Mouse (Mus musculus): ENCODE data around the gene Hoxa4. TPM values are rescaled to one million over a fixed set of nuclear protein-coding genes. Genes with fewer than 3 reads are reported as not detected.

Hoxa4 gene
- total RNA-seq, 2 experiments from 2014 or later: 1.3 to 1.9 TPM

DNA sequence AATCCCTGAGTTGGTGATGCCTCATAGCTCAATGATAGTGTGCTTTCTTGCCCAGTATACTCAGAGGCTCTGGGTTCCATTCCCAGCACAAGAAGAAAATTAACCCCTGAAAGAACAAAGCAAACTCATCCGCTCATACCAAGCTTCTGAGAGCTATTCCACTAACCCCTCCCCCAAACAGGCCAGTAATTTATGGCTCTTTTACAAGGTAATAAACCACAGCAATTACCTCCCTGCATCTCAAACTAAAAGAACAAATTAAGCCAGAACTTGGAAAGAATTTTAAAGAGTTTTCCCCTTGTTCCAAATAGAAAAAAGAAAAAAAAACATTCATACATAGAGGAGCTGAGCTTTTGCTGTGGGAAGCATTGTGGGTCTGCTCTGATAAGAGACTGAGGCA, 8.8 kb downstream of the Hoxa4 start:
- no peak for ATAC-seq (replicated peaks; ENCODE audit: poor library complexity)

DNA sequence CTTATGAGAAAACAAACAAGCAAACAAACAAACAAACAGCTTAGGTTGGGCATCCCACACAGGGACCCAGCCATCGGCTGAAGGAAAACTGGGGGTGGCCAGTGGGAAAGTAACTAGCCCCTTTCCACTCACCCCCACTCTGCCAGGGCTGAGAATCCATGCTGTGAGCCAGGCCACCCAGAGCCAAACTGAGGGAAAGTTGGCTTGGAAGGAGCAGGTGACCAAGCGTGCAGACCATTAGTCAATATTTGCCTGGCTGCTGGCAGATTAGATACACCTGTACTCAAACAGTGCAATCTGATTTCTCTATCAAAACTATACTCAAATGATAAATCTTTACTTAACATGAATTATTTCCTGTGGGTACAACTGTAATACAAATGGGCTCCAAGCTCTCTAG, 9.5 kb downstream of the Hoxa4 start:
- ATAC-seq (replicated peaks; ENCODE audit: poor library complexity): no peak

DNA sequence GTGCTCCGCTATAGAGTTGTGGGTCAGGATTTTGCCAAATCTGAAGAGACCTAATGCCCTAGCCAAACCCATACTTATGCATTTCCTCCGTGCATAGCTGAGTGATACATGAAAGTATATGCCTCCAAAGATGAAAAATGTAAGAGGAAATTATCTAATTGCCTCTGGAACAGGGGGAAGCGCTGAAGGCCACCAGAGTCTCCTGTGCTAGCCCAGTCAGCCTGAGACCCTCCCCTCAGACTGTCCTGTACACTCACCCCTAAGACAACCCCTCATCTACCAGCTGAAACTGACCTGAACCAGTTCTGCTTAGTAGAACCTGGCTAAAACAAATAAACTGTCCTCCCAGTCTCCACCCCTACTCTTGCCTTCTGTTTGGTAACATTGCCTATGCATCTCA, 10.8 kb downstream of the Hoxa4 start:
- ATAC-seq (replicated peaks; ENCODE audit: poor library complexity): no peak

DNA sequence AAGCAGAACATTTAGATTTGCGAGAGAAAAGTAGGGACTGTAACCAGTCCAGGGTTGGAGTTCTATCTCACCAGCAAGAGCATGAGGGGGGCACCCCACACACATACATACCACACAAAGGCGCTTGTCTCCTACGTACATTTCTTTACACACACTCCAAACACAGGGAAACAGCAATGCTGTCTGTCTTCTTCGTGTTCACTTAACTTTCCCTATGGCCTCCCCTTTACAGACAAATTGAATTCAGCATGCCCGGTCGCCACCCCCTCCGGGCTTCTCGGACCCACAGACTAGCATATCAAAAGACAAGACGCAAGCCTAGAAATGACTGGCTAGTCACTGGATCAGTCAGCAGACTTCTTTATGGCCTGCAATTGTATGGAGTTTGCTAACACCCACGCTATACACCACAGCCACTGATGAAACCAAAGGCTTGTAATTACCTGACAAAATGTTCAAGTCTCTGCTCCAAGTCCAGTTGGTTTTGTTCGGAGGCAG, 11.3 kb downstream of the Hoxa4 start:
- no peak for ATAC-seq (replicated peaks; ENCODE audit: poor library complexity)

DNA sequence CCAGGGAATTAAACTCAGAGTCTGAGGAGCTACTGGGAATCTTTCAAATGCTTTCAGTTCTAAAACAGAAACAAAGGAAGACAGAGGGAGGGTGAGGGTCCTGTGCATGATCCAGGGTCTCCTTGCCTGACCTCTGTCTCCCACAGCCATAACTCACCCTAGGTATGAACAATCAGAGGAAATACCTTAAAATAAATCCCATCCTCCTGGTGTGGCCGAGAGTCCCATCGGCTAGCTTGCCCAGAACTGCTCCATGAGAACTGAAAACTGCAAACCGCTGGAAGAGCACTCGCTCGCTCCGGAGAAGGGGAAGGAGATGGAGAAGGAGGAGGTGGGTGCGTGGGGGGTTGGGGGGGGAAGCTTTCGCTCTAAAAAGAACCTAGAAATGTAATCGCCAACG, 11.9 kb downstream of the Hoxa4 start:
- no peak for ATAC-seq (replicated peaks; ENCODE audit: poor library complexity)

DNA sequence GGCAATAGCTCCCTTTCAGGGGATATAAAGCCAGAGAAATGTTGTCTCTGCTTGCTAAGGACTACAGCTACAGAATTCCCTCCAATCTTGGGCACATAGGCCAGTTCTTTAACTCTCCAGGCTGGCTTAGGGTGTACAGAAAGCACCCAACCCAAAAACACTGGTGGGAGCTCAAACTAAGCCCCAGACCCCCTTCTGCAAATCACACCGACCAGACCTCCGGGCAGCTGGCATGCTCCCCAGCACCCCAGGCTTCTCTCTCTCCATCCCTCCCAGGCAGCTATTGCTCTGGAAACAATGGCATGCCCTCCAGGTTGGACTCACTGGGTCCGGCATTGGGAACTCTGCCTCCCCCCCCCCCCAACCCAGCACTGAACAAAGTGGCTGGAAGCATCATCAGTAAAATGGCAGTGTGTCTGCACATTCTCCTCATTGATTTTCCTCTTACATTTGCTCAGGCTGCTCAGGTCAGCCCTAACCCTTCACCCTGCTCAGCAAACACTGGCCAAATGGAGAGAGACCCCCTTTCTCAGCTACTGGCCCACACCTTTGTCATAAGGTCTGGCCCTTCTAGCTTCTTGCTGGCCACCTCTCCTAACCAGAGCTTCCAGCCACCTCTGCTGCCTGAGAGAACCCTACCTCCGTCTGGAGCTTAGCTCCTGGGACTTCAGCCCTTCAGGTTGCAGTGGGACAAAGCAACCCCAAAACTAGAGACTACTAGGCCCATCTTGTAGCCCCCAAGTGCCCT, 12.5 kb downstream of the Hoxa4 start:
- ATAC-seq (replicated peaks; ENCODE audit: poor library complexity): no peak

DNA sequence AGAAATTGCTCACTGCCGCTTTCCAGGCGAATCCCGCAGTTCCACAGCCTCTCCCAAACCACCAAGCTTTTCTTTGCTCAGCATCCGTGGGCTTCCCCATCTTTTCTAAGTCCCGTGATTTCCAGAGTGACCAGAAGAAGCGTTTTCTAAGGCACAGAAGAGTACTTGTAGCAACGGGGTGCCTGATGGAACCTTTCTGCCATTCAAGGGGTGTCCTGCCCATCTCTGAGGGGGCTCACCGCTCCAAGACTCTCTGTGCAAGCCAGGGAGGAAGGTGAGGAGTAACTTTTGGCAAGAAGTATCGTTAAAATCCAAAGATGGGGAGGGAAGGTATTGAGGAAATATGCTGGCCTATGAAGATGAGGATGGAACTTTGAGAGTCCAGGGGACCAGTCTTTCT, 13.7 kb downstream of the Hoxa4 start:
- ATAC-seq (replicated peaks; ENCODE audit: poor library complexity): no peak

DNA sequence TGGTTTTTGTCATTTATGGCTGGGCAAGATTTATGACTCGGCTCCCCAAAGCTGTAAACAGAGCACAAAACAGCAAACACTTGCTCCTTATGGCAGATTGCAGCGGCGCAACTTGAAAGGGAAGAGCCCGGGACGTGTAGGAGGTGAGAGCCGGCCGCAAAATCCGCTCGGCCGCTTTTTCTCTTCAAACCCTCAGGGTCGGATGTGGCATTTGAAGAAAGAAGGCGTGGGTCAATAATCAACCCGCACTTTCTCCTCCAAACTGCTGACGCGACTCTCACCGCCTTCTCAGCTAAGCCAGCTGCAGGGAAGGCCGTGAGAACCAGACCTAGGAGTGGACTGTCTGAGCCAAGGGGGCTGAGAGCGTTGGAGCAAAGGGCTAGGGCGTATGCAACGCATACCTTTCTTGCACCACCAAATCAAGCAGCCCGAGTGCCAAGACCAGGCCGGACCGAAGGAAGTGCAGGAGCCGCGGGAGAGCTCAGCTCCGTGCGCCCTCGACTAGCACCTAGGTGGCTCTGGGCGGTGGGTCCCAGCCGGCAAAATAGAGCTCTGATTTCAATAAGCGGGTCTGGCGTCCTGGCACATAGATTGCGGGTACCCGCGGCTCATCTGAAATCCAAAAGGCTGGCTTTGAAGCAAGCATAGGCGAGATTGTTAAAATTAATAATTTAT, 14.4 kb downstream of the Hoxa4 start, which contains the start of gene 5730596B20Rik:
5730596B20Rik (plus strand) TSS at position 438 of the 675 bp plus-strand sequence.
- ATAC-seq (replicated peaks; ENCODE audit: poor library complexity): no peak

DNA sequence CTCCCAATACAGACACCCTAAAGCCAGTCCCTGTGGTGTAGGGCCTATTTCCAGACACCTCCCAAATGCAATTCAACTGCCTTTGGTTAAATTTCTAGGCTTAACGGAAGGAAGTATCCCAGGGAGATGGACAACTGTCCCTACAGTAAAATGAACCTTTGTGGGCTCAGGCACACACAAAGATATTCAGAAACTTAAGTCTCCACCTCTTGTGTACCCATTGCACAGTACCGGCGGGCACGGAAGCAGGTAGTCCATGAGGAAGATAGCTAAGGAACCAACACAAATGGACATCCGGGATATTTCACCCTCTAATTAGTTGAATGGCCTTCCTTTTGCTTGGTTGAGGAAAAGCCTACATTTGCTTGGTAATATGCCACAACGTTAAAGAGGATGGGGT, 15.2 kb downstream of the Hoxa4 start:
- no peak for ATAC-seq (replicated peaks; ENCODE audit: poor library complexity)

DNA sequence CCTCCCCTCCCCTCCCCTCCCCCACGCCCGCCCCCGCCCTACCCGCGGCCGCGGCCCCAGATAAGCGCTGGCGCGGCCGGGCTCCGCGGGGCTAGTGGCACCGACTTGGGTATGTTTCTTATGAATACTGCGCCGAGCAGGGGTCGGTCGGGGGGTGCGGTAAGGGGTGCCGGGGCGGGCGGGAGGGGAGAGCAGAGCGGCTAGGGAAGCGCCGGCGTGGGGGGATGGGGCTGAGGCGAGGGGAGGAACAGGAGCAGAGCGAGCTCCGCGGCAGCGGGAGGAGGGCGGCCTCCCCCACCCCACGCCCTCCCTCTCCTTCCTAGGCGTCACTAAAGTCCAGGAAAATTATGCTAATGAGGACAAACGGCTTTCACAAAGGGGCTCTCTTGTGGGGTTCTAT, 15.7 kb downstream of the Hoxa4 start:
- ATAC-seq (replicated peaks; ENCODE audit: poor library complexity): no peak

DNA sequence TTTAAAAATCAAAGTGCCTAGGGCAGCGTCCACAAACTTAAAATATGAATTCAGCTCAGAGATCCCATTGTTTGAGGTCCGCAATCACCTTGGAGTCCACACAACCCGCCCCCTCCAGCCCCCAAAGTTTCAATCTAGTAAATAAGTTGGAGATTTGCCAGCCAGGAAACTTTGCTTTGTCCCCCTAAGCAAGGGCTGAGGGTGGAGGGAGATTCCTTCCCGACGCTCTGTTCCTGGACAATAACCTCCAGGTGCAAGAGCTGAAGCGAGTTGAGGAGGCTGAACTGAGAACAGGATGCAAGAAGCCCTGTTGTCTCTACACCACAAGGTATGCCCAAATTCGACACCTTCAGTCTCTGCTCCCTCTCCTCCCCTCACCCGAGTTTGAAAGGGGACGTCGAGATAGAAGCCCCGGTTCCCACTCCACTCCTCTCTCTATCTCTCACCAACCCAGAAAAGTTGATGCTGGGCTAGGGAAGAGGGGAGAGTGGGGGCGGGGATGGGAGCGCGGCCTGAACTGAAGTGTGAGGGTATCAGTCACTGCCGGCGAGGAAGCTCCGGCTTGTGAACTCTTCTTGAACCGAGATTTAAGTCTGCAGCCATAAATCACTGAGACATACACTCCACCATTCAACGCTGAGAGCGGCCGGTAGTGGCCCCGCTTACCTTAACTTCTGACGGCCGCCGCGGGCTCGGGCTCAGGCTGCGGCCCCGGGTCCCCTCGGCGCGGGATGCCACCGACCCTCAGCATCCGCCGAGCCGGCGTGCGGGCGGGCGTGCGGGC, 16.4 kb downstream of the Hoxa4 start:
- ATAC-seq (replicated peaks; ENCODE audit: poor library complexity): no peak

DNA sequence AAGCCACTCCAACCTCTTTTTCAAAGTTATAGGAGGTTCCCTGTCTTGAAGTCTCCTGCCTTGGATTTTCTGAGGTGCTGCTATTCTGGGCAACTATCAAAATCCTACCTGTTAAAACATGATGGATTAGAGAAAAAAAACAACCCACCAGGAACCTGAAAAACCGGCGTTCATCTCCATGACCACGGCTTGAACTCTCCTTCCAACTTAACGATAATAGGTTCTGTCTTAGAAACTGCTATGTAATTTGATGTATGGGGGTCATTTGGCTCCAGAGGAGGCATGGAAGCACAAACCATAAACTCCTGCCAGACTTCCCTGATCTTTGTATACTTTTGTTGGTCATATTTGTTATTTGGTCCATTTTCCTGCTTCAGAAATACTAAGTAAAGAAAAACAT, 17.9 kb downstream of the Hoxa4 start:
- no peak for ATAC-seq (replicated peaks; ENCODE audit: poor library complexity)

DNA sequence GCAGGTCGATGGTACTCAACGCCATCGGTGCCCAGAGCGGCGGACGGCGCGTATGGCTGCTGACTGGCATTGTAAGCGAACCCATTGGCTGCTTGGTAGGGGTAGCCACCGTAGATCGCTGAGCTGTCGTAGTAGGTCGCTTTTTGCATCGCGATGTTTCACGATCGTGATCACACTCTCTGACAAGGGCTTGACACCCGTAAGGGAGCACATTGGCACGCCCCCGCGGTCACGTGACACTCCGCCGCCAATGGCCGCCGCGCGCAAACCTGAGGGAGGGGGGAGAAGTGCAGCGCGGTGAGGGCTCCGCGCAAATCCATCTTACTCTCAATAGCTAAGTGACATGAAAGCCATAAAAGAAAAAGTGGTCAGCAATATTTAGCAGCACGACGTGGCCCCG, 19.1 kb downstream of the Hoxa4 start:
- ATAC-seq (replicated peaks; ENCODE audit: poor library complexity): no peak

DNA sequence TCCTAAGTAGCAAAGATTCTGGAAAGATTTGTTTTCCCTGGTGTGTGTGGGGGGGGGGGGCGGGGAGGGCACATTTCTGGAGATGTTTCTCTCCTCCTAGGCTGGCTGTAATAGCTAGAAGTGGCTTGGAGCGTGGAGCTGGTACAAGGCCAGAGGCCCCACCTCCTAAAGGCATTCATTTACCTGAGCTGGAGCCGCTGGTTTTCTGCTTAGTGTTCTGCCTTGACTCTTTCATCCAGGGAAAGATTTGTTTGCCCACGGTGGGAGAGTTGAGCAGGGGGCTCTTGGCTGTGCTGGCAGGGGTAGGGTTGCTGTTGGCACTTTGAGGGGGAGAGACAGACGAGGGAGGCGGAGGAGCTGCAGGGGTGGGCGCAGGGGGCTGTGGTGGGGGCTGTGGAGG, 19.6 kb downstream of the Hoxa4 start:
- ATAC-seq (replicated peaks; ENCODE audit: poor library complexity): no peak

DNA sequence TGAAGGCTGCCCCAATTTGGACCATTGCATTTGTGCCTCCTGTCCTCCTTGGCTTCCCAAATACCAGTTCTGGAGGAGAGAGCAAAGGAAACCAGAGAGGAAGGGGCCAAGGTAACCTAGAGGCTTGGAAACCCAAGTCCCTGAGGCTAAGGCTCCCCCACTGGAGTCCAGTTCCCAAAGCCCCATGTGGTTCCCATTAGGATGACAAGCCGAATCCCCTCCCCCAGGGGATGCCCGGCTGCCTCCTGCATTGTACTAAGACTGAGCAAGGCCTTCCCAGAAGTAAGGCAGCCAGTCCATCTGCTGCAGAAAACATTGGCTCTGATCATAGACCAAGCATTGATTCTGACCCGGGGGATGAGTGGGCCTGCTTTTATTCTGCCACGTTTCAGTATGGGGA, 20.2 kb downstream of the Hoxa4 start:
- no peak for ATAC-seq (replicated peaks; ENCODE audit: poor library complexity)

DNA sequence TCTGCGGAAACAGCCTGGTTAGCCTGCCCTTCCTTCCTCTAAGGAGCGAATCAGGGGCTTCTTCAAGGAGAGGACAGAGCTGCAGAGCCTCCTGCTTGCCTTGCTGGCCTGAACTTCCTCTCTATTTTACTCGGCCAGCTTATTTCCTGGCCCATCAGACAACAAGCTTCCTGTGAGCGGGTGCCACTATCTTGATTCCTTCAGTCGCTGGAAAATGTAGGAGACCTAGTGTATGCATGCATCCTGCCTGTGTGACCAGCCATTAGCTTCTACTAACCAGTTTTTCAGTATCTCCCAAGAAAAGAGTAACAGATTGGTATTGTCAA, 20.7 kb downstream of the Hoxa4 start:
- no peak for ATAC-seq (replicated peaks; ENCODE audit: poor library complexity)

DNA sequence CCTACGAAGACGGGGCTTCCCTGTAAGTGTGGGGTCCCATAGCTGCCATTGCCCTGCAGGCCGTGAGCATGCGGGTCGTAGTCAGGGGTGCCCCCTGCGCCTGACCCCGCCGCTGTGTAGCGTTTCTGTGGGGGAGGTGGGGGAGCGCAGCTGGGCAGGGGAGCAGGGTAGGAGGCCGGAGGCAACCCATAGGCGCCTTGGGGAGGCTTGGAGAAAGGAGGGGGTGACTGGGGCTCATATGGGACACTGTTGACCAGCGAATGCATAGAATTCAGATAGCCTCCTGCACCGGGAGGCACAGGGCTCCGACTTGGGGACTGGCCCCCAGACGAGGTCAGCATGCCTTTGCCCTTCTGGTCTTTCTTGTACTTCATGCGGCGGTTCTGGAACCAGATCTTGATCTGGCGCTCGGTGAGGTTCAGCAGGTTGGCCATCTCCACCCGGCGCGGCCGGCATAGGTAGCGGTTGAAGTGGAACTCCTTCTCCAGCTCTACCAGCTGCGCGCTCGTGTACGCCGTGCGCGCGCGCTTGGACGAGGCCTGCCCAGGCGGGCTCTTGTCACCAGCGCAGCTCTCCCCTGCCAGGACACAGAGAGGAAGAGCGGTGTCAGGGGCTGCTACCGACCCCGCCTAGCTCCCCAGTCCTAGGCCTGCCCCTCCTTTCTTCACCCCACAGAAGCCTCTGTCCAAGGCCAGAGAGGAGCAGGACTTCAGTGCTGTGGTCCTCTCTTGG, 21.2 kb downstream of the Hoxa4 start:
- ATAC-seq (replicated peaks; ENCODE audit: poor library complexity): no peak

DNA sequence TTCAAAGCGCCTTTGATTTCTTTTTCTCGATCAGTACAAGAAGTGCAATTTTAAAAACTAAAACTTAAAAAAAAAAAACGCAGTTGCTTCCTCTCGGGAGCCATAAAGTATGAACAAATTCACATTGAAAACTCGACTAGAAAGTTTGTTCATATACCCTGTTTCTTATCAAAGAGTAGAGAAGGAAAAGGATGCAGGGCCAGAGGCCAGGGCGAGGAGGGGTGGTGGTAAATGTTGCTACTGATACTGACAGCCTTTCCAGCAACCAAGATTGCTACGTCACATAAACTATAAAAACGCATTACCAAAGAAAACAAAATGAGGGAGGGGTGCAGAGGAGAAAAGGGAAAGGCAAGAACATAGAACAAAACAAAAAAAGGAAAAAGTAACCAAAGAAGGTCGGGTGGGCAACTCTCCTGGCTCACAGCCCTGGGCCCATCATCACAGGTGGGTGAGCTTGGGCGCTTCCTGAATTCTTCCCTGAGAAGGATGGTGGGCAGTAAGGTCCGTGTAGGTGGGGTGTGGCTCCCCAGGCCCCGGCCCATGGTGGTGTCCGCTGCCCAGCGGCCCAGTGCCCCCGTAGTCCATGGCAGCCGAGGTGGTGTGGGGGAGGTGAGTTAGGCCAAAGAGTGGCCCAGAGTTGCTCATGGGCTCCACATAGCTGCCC, 21.9 kb downstream of the Hoxa4 start:
- no peak for ATAC-seq (replicated peaks; ENCODE audit: poor library complexity)

DNA sequence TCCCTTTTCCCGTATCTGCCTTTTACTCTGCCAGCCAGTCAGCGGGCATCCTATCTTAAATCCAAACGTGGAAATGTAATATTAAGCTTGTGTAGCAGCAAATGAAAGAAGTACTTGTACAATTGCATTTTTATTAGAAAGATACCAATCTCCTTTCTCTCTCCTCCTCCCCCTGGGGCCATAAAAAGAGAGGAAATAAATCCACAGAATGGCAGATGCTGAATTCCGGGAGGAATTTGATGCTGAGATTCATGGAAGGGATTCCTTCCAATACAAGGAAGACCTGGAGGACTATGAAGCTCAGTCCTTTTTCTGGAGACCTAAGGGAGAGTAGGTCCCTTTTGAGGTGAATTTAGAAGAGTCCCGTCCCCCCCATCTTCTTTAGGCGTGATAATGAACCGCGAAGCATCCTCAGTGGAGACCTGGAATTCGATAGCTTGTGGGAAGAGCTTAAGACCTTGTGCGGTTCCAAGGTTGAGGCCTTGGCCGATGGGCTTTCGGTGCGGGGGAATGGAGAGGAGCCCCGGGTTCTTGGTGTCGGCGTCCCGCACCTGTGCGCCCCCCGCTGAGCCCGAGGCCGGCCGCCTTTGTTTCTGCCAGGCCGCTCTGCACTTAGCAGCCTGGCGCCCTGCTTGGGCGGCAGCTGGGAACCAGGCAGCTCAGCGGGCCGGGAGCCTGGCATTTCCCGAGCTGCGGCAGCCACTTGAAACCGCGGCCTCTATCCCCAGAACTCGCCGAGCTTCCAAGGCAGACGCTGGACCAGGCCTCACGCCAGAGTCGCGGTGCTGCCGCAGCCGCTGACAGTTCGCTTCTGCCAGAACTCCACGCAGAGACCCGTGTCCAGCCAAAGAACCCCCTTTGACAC, 23.1 kb downstream of the Hoxa4 start:
- ATAC-seq (replicated peaks; ENCODE audit: poor library complexity): no peak

DNA sequence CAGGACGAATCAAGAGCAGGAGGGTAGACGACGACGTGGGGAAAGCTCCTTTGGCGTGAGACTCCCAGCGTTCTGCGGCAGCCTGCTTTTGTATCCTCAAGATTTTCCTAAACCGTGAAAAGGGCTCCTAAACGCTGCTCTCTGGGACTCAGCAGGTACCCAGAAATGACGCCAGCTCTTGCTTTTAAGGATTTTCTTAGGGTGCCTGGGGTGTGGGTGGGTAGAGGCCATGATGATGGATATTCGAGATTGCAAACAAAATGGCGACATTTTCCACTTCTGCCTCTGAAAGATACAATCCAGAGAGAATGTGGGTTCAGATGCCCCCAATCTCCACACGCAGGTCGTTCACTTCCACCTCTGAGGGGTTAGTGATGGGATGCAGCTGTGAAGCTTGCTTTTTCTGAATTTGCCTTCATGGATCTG, 23.8 kb downstream of the Hoxa4 start:
- no peak for ATAC-seq (replicated peaks; ENCODE audit: poor library complexity)

Measured in megakaryocyte progenitor cell, adult 5-6 weeks (primary cell).